Mouse (Mus musculus): ENCODE measurements around the gene Nepro. TPM values are rescaled to one million over a fixed set of nuclear protein-coding genes. Genes with fewer than 3 reads are reported as not detected.
A peak's percentile ranks its signal among the peaks of the same experiment; 100 is the strongest.

Gene Nepro
- total RNA-seq, 2 experiments from 2014 or later: 4.4 to 5.6 TPM

DNA sequence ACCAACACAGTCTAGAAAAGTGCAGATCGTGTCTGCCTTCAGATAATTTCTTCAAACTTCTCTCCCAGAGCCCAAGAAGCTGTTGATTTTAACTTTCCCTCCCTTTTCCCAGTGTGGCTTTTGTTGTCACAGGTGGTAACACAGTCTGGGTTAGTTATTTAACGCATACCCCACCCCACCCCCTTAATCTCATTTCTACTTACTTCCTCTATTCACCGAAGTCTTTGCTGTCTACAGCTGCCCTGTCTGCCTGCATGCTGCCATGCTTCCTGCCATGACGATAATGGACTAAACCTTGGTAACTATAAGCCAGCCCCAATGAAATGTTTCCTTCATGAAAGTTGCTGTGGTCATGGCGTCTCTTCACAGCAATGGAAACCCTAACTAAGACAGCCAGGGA, 21.8 kb upstream of the Nepro start:
- no peak for DNase-seq

DNA sequence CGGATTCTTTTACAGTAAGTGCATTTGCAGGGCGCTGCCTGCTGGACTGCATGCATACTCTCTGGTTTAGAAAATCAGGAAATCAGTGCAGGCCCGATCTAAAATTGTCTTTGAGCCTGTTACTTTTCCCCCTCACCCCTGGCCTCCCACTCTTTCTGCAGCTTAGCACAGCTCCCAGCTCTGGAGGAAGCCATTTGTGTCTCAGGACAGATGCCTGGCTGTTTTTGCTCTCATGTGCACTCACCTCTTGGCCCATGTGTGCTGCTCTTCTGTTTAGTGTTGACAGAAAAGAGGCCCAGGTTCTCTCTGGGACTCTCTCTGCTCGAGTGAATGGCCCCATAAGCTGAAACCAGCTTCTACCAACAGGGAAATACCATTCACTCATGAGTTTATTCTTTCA, 20.6 kb upstream of the Nepro start:
- no peak for DNase-seq

DNA sequence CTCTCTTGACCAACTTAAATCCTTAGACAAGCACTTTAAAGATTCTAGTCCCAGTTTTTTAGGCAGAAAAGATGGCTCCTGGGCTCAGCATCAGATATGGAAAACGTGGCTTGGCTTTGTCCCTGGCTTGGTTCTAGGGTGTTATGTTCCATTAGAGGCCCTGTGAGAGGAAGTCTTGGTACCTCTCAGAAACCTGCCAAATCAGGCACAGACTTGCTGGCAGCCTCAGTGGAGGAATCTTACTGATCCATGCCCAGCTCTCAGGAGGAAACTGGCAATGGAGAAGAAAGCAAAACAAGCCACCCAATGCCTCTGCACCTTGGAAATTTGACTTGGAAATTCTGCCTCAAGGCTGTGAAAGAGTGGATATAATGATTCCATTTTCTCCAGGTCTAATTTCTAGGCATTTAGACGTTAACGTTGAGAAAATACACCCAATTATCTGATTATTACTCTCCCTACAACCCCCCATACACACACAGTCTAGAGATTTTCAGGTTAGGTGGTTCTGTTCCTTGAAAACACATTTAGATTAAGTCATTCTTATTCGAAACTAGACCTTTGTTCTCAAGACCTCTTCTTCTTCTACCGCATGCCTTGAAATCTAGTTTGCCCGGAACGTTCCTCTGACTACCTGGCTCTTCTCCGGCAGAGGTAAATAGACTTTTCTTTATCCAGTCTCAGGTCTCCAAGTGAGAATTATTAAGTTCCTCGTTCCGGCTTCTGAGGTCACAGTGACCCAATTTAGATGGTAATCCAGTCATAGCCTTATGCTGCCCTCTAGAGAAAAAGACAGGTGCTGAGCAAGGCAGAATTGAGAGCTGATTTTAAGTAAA, 7.6 kb upstream of the Nepro start:
- DNase-seq: no peak

DNA sequence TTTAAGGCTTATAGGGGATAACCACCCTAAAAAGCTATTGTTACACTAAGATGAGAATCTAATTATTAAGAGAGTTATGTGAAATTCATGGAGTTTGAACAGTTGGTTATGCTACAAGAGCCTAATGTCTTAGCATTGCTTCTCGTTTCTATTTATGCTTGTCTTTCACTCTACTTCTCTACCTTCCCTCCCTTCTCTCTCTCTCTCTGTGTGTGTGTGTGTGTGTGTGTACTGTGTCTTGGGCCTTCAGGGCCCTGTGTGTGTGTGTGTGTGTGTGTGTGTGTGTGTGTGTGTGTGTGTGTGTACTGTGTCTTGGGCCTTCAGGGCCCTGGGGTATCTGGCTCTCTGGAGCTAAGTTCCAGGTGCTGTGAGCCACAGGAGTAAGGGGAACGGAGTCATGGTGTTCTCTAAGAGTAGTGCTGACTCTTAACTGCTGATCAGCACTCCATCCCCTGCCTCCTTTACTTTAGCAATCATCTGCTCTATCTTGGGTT, 6.9 kb upstream of the Nepro start:
- DNase-seq: no peak

DNA sequence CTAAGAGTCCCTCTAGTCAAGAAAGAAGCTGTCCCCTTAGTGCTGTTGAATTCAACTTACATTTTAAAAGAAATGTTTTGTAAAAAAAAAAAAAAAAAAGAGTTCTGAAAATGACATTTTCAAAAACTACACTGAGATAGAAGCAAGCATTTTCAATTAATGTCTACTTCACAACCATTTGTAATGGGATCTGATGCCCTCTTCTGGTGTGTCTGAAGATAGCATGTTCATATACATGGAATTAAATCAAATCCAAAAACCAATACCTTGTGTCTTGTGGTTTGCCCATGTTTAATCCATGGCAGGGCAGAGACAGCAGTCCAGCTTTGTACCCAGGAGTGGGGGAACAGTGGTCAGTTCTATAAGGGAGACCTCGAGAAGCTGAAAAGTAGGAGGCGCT, 6.3 kb upstream of the Nepro start:
- DNase-seq: no peak

DNA sequence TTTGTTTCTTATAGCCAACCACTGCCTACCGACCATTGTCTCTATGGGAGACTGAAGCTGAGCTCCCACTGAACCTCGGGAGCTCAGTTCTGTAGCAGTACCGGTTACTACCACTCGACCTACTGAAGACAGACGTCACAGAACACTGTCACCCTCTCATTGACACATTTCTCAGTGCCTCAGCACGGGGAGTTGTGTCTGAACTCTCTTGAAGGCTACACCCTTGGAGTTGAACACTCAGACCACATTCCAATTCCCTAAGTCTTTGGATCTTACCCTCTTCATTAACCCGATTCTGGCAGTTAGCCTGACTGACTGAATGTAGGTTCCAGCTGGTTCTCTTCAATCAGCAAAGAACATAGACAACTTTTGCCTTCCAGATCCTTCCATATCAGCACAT, 4.8 kb upstream of the Nepro start:
- DNase-seq: no peak

DNA sequence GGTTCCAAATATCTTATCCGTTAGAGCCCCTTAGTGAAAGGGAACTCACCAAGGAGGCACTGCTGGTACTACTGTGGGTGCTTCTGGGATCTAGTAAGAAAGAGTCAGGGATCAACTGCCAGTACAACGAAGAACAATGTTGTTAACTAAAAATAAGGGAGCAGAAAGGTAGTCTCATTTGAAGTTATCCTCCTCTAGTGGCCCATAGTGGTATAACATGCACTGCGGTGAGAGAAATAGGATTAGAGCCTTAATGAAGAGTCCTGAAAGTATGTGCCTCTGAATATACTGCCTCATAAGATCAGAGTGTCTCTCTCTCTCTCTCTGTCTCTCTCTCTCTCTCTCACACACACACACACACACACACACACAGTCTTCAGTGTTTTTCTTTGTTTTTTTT, 3.6 kb upstream of the Nepro start:
- DNase-seq: no peak

DNA sequence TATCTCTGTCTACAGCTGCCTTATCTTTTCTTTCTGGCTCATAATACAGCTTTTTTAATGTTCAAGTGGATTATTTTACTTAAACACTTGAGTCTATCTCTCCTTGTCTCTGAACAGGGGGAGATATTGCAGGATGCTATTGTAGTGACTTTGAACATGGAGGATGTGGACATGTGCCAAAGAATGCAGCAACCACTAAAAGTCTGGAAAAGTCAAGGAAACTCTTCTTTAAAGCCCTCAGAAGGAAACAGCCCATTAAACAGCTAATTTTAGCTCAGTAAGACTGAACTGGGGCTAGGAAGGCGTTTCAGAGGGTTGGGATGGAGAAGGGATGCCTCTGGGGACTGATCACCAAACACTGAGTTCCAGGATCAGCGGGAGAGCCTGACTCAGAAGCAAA, 1.4 kb upstream of the Nepro start:
- DNase-seq: no peak

DNA sequence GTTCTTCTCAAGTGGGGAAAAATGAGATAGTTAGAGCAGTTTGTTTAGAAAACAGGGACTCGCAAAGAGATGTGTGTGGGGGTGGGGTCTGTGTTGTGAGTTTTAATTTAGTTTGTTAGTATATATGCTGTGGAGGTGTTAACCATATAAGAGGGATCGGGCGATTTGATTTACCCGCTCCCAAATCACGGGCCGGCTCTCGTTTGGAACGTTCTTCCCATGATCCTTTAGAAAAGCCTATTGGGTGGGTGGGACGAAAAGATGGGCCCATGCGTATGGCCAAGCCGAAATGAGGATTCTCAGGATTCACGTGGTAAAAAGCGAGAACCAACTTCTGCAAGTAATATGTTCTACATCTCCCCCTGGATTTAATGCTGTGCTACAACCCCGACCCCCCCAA, 746 bp downstream of the Nepro start:
- DNase-seq: peak; percentile 12

DNA sequence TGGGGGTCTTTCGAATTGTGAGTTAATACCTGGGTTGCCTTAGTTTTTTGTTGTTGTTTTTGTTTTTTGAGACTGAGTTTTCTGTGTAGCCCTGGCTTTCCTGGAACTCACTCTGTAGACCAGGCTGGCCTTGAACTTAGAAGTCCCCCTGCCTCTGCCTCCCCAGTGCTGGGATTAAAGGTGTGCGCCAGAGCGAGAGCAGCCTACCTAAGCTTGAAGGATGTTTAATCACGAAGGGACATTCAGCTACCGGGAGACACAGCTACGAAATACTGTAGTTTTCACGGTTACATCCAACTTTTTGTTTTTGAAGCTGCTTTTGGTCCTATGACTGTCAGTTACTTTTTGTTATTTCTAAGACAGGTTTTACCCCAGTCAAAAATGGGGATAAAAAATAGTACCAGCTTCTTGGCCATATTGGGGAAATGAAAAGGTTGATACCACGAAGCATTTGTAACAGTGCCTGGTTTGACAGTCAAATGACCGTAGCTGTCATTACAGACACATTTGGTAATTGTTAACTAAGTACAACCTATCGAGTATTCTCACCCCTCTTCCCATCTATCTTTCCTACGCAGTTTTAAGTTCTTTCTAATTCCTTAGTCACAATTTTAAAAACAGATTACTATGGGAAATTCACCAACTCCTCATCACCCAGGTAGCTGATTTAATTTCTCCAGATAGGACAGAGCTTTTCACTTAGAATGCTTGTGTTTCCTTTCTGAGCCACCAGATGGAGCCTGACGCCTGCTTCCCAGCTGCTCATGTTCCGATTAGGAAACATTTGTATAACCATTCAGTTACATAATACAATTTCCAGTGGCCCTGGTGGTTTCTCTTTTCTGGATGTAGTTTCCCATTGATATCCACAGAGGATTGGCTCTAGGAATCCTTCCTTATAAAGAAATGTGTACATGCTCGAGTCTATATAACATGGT, 1.5 kb downstream of the Nepro start:
- peak; percentile 62 for DNase-seq

DNA sequence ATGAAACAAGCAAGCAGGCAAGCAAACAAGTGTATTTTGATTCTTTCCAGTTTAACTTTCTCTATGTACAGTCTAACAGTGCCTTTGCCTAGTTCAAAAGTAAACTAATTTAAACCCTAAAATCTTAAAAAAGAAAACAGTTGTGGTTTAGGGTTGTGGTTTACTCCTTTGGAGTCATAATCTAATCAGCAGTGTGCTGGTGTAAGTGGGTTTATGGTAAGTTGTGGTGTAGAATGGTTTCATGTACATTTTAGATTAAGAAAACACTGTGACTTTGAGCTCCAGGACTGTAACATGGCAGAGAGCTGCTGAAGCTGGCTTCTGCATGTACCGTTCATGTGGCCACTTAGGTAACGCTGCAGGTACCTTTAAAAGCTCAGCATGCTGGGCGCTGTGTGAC, 3.4 kb downstream of the Nepro start:
- no peak for DNase-seq

DNA sequence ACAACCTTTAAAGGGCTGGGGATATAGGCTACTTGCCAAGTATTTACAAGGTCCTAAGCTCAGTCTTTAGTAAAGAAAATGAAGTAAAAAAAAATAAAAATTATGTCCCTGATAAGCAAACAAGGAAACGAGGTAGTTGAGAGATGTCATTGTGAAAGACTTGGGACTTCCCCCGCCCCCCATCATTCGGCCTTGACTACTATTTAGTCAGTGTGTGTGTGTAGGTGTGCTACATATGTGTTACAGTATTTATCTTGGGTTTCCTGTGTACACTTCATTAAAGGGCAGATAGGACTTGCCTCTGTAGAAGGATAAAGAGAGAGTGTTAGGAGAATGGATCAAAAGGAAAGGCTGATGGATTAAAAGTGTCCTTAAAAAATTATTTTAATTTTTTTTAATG, 10.0 kb downstream of the Nepro start:
- DNase-seq: no peak

DNA sequence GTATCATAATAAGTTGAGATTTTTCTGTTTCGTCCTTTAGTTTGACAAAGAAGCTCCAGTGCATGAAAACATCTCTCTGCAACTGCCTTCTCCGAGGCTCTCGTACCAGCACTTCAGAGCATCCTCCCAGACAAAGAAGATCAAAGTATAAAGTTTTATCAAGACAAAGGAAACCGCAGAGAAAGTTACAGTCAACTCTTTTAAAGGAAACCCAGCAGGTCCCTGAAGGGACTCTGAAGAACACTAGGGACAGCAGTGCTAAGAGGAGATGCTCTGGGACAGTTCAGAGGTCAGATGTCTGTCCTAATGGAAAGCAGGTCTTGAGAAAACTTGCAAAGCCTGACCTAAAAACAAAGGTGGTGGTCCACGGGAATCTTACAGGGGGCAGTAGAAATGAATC, 11.6 kb downstream of the Nepro start:
- DNase-seq: no peak

DNA sequence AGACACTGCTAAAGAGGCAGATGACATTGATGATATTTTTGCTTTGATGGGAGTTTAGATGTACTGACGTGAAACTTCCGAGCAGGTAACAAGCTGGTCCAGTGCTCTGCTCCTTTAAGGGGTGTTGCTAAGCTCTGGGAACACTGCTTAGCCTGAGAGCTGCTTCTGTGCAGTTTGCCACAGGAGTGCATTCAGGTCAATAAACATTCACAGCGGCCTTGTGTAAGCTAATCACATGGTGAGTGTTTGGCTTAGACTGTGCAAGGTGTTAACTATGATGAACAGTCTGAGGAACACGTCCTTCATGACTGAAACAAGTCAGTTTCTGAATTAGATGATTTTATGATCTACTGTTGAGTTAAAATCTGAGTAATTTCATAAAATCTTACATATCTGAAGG, 12.0 kb downstream of the Nepro start:
- DNase-seq: no peak

DNA sequence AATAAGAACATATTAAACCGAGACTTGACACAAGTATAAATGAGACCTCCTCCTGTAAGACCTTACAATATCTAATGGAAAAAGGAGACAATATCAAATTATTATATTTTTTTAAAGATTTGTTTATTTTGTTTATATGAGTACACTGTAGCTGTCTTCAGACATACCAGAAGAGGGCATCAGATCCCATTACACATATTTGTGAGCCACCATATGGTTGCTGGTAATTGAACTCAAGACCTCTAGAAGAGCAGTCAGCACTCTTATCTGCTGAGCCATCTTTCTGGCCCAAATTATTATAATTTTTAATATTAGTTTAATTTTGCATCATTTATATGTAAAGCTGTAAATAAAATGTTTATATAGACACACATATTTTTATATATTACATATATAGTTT, 18.7 kb downstream of the Nepro start:
- DNase-seq: no peak

DNA sequence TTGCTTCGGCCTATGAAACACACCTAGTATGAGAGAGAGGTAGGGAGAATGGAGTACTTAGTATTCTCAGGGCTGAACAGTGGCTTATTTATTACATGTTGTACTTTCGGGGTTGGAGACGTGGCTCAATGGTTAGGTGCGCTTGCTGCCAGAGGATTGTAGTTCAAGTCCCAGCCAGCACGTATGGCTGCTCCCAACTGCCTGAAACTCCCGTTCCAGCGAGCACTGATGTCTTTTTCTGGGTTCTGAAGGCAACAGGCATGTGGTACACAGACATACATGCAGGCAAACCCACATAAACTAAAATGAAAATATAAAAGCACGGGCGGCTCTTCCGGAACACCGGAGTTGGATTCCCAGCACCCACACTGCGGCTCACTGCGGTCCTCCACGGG, 21.4 kb downstream of the Nepro start:
- DNase-seq: no peak

DNA sequence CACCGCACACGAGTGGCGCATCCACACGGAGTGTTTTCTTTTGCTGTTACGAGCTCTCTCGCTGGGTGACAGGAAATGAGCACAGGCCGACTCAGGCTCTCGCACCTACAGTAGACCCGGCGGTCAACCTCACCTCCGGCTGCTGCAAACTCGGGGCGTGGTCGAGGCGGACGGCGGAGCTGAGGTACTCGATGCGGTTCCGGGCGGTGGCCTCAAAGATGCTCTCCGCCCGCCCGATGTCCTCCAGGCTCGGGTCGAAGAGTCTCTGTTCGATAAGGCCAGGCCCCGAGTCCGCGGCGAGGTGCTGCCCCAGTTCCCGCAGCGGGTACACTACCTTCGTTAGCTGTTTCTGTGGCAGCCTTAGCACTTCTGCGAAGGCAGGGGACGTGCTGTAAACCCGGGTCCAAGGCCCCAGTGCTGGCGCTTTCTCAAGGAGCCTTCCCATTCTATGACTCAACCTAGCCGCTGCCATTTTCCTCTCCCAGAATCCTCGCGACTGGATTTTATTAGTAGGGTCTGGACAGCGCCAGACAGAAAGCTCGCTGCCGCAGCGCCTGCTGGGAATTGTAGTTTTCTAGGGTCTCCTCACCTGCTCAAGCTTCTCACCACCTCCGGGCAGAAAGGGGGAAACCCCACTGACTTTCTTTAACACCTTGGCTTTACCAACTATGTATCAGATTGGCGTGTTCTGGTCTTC, 21.9 kb downstream of the Nepro start, which contains the start of gene Gtpbp8:
Gtpbp8 (minus strand) TSS at position 498 of the 697 bp plus-strand sequence.
- DNase-seq: peak; percentile 74

DNA sequence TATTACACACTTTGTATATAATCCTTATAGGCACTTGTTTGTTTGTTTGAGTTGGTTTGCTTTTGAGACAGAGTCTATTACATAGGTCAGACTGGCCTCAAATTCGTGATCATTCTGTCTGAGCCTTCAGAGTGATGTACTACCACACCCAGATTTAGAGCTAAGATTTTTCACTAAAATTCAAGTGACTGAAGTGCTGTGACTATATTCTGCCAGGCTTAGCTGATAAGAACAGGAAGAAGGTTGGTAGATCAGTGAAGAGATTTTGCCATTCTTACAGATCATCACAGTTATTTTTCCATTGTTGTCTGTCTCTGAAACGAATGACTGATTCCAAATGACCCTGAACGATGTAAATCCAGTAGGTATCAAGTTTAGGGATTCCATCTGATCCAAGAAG, 23.9 kb downstream of the Nepro start:
- DNase-seq: no peak

DNA sequence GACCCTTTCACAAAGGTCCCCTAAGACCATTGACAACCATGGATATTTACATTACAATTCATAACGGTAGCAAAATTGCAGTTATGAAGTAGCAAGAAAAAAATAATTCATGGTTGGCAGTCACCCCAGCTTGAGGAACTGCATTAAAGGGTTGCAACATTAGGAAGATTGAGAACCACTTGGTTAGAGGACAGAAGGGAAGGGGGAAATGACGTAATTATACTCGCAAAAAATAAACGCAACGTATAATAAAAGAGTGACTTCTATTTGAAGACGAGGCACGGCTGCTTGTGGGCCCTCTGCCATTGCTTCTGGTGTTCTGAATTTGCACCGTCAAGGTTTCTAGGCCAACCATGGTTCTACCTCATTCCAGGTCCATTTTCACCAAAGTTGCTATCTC, 33.6 kb downstream of the Nepro start:
- DNase-seq: no peak

DNA sequence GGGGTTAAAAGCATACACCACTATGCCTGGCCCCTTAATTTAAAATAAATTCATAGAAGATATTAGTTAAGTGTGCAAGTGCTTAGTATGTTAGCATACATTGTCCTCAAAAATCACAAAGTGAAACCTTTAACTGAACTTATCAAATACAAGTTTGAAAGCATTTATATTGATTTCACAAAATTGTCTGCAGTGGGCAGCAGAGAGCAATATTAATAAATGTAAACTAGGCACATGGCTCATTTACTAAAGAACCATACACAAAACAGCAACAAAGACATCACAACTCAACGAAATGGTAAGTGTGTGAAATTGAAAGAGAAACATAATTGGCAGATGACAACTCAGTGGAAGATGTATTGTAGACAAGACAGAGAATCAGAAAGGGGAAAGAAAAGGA, 37.7 kb downstream of the Nepro start:
- DNase-seq: no peak

DNA sequence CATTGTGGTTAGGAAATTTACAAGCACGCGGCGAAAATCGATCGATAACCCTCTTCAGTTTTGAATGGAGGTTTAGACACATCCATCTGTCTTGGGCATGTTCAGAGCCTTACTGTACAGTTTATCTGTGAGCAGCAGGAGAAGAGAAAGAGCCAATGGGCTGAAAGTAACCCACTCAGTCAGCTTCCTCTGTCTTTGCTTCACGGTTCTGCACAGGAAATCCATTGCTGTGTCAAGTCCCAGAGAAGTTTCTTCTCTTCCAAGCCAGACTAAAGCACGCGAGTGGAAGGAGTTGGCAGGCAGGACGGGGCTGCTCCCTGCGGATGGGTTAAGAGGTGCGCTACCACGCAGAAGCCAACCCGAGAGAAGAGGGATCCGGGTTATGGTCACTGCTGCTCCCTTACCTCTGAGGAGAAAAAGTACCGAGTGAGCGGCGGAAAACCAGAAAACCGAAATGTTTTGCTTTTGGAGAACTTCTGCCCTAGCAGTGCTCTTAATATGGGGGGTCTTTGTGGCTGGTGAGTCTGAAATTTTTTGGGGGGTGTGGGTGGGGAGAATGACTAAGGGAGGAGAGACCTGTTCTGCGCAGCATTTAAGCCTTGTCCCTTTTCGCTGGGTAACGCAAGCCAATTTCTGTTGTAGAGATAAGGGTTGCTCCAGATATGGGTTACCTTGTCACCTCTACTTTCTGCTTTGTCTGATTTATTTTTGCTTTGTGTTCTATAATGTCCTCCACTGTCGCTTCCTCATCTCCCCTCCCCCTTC, 41.6 kb downstream of the Nepro start, which contains the start of gene Cd200r1:
Cd200r1 (plus strand) TSS at position 182 of the 765 bp plus-strand sequence.
- no peak for DNase-seq
